Mouse (Mus musculus) lung, postnatal 0 days (tissue): ENCODE data around the gene Myo16. TPM values are rescaled to one million over a fixed set of nuclear protein-coding genes. Genes with fewer than 3 reads are reported as not detected.

Experiments used
- ATAC-seq: fragments of 200-750 bp; cut with Nextera tagmentation; 2 replicates; pipeline ENCODE4 v1.8.0; 2017; ENCODE audit warnings: moderate library complexity
- DNase-seq: peaks from one replicate; pipeline ENCODE4 v3.0.0-alpha.2; 2016; ENCODE audit warnings: low spot score
- H3K27ac ChIP-seq: fragments of 300-500 bp; sonication (generic); 2 replicates; pipeline ENCODE4 v1.5.1; 2014; ENCODE audit warnings: antibody characterized with exemption, mild to moderate bottlenecking, low read length, mixed read lengths
- H3K27me3 ChIP-seq: fragments of 300-500 bp; sonication (generic); replicated peaks from 2 replicates; pipeline ENCODE4 v1.6.1; 2014; ENCODE audit warnings: low read length, mixed read lengths; ENCODE audit not compliant: insufficient read depth
- H3K36me3 ChIP-seq: fragments of 300-500 bp; sonication (generic); 2 replicates; pipeline ENCODE4 v1.6.1; 2014; ENCODE audit warnings: low read length, mixed read lengths; ENCODE audit not compliant: insufficient read depth
- H3K4me1 ChIP-seq: fragments of 300-500 bp; sonication (generic); 2 replicates; pipeline ENCODE4 v1.6.1; 2014; ENCODE audit warnings: antibody characterized with exemption, low read depth, low read length, mixed read lengths; ENCODE audit not compliant: insufficient read depth
- H3K4me2 ChIP-seq: fragments of 300-500 bp; sonication (generic); replicated peaks from 2 replicates; pipeline ENCODE4 v1.6.1; 2014; ENCODE audit warnings: low read depth, mild to moderate bottlenecking, low read length, moderate library complexity, mixed read lengths
- H3K4me3 ChIP-seq: fragments of 300-500 bp; sonication (generic); 2 replicates; pipeline ENCODE4 v1.5.1; 2014; ENCODE audit warnings: low read depth, low read length
- H3K9ac ChIP-seq: fragments of 300-500 bp; sonication (generic); replicated peaks from 2 replicates; pipeline ENCODE4 v1.6.1; 2014; ENCODE audit warnings: low read depth, mild to moderate bottlenecking
- H3K9me3 ChIP-seq: fragments of 300-500 bp; sonication (generic); 2 replicates; pipeline ENCODE4 v1.6.1; 2016; ENCODE audit warnings: low read length, mixed read lengths
- CTCF ChIP-seq: IDR thresholded peaks from 2 replicates; pipeline ENCODE4 v1.5.1; 2016; ENCODE audit warnings: antibody characterized with exemption, mild to moderate bottlenecking
- EP300 ChIP-seq: IDR thresholded peaks from 2 replicates; pipeline ENCODE4 v1.6.1; 2016; ENCODE audit warnings: antibody characterized with exemption, mild to moderate bottlenecking, control low read depth
- WGBS: fragments of 180-500 bp; shearing (Covaris S2); extraction: QIAGEN DNeasy Blood & Tissue Kit; methylation state at CpG from one replicate; pipeline ENCODE4 v1.1.7; 2014; 5-methylcytosine and 5-hydroxymethylcytosine counted together
- polyA plus RNA-seq: library from polyadenylated mRNA; unstranded; fragments of >200 nt; fragmentation: Nextera tagmentation; extraction: Ambion mirVana; gene quantifications from 2 replicates; pipeline ENCODE4 v1.2.1, GENCODE M21; 2015

The Myo16 gene
- polyA plus RNA-seq: 0.17 and 0.40 TPM in 2 replicates

DNA sequence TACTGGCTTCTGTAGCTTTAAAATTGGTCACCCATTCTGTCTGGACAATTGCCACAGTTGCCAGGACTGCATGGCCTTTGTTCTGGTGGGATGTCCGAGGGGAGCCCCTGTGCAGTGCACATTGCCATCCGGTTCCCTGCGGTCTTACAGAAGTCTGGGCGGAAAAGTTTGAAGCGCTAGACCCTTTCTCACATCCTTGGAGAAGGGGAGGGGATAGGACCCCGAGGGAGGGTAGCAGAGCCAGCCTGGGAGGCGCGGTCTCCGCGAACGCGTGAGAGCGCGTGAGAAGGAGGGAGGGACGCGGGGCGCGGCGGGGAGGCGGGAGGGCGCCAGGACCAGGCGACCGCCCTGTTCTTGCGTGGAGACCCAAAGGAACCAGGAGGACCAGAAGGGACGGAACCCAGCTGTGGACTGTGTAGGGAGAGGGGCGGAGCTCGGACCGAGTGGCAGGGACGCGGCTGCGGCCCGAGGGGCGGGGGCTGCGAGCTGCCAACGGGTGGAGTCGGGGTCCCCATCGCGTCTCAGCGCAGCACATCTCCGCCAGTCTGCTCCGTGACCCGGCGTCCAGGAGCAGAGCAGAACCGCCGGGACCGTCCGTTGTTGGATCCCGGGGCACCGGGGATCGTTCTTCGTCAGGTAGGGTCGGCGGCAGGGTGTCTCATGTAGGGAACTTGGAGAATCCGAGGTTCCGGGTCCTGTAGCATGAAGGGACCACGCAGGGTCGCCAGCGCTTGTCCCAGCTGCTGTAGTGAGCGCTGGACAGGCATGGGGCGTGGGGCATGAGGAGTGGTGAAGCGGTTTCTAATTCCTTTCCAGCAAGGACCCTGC lies at the start of gene Myo16:
Gene Myo16, plus strand, starts transcription at position 301 of the 828 bp plus-strand sequence.
- Histone ChIP-seq H3K4me2 (peak within 1 kb of the TSS; percentile 82), H3K36me3 (no peaks in the 10 kb centered on the region), H3K9me3 (no peaks in the 10 kb centered on the region), H3K9ac (0 out of 2 replicates have a peak within 1 kb of the TSS, but pooled peaks have one; percentile 19), H3K27me3 (peaks cover 2% of the 10 kb centered on the region; the same call in 1 of the 2 replicates), H3K27ac (no peak within 1 kb of the TSS), H3K4me1 (no peaks in the 10 kb centered on the region), H3K4me3 (peak within 1 kb of the TSS; percentile 40)
- no peak for TF ChIP-seq EP300
- no peak for TF ChIP-seq CTCF
- no peak for DNase-seq
- 1% methylated on average over 56 of the region's 61 CpGs for WGBS
- peak; percentile 58 for ATAC-seq

DNA sequence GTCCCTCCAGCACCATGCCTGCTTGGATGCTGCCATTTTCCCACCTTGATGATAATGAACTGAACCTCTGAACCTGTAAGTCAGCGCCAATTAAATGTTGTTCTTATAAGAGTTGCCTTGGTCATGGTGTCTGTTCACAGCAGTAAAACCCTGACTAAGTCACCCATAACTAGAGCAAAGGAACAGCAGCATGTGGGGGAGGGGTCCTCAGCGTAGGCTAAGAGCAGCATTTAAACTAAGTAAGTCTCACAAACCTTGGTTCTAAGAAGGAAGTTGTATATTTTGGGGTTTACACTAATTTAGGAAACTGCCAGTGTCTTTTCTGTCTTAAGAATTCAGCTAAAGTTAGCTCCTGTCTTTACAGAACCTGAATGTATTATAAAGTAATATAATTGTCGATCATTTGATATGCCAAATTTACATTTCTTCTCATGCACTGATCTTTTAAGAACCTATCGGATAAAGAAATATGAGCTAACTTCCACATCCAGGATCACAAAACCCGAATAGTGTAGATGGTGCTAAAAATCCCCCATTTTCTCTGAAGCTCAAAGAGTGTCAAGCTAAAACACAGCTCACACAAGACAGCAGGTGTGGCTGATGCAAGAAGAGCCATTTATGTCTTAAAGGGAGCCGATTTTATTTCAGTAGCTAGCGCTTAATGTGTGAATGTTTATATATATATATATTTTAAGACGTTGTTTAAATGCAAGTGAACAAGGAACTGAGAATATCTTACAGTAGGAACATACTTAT lies 45.0 kb upstream of the Myo16 start:
- Histone ChIP-seq H3K27ac (no peak overlapping the region), H3K9ac (no peak overlapping the region), H3K4me3 (no peak overlapping the region), H3K9me3 (no peaks in the 10 kb centered on the region), H3K27me3 (no peaks in the 10 kb centered on the region), H3K36me3 (no peaks in the 10 kb centered on the region), H3K4me1 (no peaks in the 10 kb centered on the region), H3K4me2 (no peak overlapping the region)
- no peak for ATAC-seq
- no peak for TF ChIP-seq EP300
- no peak for TF ChIP-seq CTCF
- 82% methylated on average over 8 of the region's 8 CpGs for WGBS
- no peak for DNase-seq

DNA sequence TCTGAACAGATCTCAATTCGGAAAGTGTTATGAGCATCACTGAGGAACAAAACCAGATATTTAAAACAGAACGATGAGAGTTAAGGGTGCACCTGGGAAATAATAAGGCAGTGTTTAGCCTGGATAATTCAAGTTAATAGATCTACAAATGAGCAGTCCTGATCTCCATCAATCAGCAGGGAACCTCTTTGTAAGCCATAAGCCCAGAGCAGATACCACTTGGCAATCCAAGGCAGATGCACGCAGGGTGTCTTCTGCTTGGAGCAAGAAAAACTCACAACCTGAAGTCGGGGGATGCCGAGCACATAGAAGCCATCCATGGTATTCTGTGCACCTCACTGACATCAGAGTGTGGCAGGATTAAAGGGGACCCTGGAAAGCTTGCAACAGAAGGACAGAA lies 31.0 kb upstream of the Myo16 start:
- H3K27me3 ChIP-seq: no peaks in the 10 kb centered on the region
- H3K4me3 ChIP-seq: no peak overlapping the region
- H3K9ac ChIP-seq: no peak overlapping the region
- DNase-seq: no peak
- no peaks in the 10 kb centered on the region for H3K4me1 ChIP-seq
- no peaks in the 10 kb centered on the region for H3K9me3 ChIP-seq
- WGBS: 88% methylated on average over 5 of the region's 5 CpGs
- H3K36me3 ChIP-seq: no peaks in the 10 kb centered on the region
- TF ChIP-seq EP300: no peak
- no peak for TF ChIP-seq CTCF
- no peak overlapping the region for H3K4me2 ChIP-seq
- no peak overlapping the region for H3K27ac ChIP-seq
- ATAC-seq: no peak

DNA sequence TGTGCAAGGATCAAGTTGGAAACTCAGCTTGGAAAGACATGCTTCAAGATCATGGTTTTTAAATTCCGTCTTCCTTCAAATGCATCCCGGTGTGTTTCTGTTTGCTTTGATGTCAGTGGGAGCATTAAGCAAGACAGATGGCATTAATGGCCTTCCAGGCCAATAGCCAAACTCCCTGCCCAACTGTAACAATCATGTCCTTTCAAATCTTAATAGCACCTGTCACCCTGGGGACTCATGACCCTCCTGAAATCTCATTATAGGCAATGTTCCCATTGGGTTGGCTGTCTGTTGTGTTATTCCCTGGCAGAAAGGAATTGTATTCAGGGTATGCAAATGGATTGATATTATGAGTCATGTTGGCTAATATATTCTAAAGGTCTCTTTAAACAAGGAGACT lies 30.3 kb upstream of the Myo16 start:
- H3K27ac ChIP-seq: no peak overlapping the region
- WGBS: 68% methylated on average over 2 of the region's 2 CpGs
- H3K4me1 ChIP-seq: no peaks in the 10 kb centered on the region
- H3K27me3 ChIP-seq: no peaks in the 10 kb centered on the region
- ATAC-seq: no peak
- no peak overlapping the region for H3K4me2 ChIP-seq
- H3K9ac ChIP-seq: no peak overlapping the region
- no peaks in the 10 kb centered on the region for H3K9me3 ChIP-seq
- no peaks in the 10 kb centered on the region for H3K36me3 ChIP-seq
- no peak for DNase-seq
- H3K4me3 ChIP-seq: no peak overlapping the region
- TF ChIP-seq EP300: no peak
- no peak for TF ChIP-seq CTCF

- DNase-seq: no peak
- no peak for ATAC-seq
- no peak overlapping the region for H3K4me3 ChIP-seq
- H3K9me3 ChIP-seq: no peaks in the 10 kb centered on the region
- TF ChIP-seq CTCF (no peak), EP300 (no peak)
- WGBS: 73% methylated on average over 4 of the region's 4 CpGs
- H3K4me1 ChIP-seq: no peaks in the 10 kb centered on the region
- H3K36me3 ChIP-seq: no peaks in the 10 kb centered on the region
- H3K4me2 ChIP-seq: no peak overlapping the region
- H3K27me3 ChIP-seq: no peaks in the 10 kb centered on the region
- H3K9ac ChIP-seq: no peak overlapping the region
- no peak overlapping the region for H3K27ac ChIP-seq
Observed at GRCm38 (mm10) chr8:10125684-10126083, 28.0 kb upstream of the Myo16 start.
